Mouse (Mus musculus): ENCODE measurements at regions not wholly inside any gene's neighbourhood (a gene's known extent, or its start where the extent isn't known, plus 50 kb on each side); places are given as distances from the start of the nearest gene placed in this dataset.

DNA sequence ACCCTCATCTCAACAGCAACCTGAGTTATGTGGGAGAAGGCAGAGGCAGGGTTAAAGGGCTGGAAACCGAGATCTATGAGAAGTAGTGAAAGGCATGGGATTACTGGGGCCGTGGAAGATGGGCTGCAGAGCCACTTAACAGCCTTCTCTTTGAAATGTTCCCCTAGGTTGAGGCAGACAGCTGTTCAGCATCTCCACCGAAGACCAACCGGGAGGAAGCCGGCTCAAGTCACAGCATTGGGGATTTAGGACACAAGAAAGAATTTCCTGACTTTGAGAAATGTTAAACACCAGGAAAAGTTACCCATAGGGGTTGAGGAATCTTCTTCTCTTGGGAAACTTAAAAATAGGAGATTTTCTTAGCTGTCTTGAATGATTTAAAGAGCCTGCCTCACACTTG lies 283.4 kb upstream of the Pard3b start:
- H3K27me3 ChIP-seq = no peaks in the 10 kb centered on the region
- H3K4me1 ChIP-seq = 0 out of 2 replicates have a peak, but pooled peaks cover 7% of the 10 kb centered on the region
- no peak for ATAC-seq (ENCODE audit: borderline replicate concordance, extremely low read depth, low FRiP score, low TSS enrichment)
- no peak overlapping the region for H3K4me3 ChIP-seq
- no peaks in the 10 kb centered on the region for H3K36me3 ChIP-seq
- 44% methylated on average over 5 of the region's 5 CpGs for WGBS
- H3K4me2 ChIP-seq = no peak overlapping the region
- no peak overlapping the region for H3K27ac ChIP-seq
- H3K9me3 ChIP-seq = no peaks in the 10 kb centered on the region
- no peak overlapping the region for H3K9ac ChIP-seq

DNA sequence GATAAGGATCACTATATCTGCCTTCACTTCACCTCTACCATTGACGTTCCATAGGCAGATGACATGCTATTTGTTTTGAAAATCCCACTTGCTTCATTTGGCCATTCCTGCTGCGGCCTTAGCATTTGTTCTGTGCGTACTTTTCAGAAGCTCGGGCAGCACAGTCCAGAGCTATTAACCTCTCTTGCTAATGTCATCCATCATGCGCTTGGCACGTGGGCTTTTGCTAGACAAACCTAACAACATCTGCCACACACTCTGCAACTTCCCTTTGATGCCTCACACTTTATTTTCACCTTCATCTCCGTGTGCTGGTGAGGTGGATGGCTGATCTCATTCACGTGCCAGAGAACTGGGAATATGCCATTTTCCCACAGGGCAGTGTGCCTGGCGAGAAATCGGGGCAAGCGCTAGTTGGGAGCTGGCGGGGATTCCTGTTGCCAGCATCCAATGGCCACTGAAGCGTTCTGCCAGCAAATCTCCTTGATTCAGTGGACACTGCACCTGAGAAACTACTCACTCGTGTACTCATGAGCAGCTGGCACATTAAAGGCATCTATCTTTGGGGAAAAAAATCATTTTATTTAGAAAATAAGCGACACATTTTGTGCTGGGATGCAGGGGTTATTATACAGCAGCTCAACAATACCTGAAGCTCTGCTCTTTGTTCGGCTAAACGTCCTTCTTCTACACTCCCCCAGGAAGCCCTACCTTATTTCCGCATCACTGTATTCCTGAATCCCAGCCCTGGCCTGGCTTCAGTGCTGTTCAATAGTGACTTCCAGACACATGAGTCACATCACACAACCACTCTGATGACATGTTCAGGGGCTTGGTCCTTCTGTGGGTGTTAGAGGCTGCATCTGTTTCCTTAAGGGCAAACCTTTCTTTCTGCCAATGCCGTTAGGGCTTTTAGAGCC lies 279.4 kb upstream of the Pard3b start:
- H3K27ac ChIP-seq = no peak overlapping the region
- 51% methylated on average over 19 of the region's 19 CpGs for WGBS
- H3K9me3 ChIP-seq = no peaks in the 10 kb centered on the region
- H3K4me3 ChIP-seq = no peak overlapping the region
- H3K4me1 ChIP-seq = 0 out of 2 replicates have a peak, but pooled peaks cover 7% of the 10 kb centered on the region
- no peak overlapping the region for H3K4me2 ChIP-seq
- no peak for ATAC-seq (ENCODE audit: borderline replicate concordance, extremely low read depth, low FRiP score, low TSS enrichment)
- no peaks in the 10 kb centered on the region for H3K27me3 ChIP-seq
- H3K36me3 ChIP-seq = no peaks in the 10 kb centered on the region
- no peak overlapping the region for H3K9ac ChIP-seq

DNA sequence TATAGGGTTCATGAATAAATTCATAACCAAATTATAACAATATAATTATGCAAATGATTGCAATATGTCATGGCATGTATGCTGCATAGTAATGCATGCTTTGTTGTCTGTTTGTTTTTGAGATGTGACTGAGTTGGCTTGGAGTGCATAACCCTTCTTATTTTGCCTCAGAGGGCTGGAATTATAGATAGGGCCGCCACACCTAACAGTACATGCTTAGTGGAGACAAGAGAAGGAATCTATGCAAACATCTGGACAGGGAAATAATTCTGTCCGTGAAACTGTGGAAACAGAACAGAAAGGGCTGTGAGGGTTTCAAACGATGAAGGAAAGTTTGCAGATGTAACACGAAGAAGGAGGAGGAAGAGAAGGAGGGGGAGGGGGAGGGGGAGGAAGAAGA lies 266.0 kb upstream of the Pard3b start:
- Histone ChIP-seq H3K9me3 (no peaks in the 10 kb centered on the region), H3K9ac (no peak overlapping the region), H3K4me1 (peaks cover 7% of the 10 kb centered on the region), H3K27me3 (no peaks in the 10 kb centered on the region), H3K36me3 (no peaks in the 10 kb centered on the region), H3K27ac (no peak overlapping the region), H3K4me3 (no peak overlapping the region), H3K4me2 (no peak overlapping the region)
- no peak for ATAC-seq (ENCODE audit: borderline replicate concordance, extremely low read depth, low FRiP score, low TSS enrichment)
- 47% methylated on average over 4 of the region's 4 CpGs for WGBS

DNA sequence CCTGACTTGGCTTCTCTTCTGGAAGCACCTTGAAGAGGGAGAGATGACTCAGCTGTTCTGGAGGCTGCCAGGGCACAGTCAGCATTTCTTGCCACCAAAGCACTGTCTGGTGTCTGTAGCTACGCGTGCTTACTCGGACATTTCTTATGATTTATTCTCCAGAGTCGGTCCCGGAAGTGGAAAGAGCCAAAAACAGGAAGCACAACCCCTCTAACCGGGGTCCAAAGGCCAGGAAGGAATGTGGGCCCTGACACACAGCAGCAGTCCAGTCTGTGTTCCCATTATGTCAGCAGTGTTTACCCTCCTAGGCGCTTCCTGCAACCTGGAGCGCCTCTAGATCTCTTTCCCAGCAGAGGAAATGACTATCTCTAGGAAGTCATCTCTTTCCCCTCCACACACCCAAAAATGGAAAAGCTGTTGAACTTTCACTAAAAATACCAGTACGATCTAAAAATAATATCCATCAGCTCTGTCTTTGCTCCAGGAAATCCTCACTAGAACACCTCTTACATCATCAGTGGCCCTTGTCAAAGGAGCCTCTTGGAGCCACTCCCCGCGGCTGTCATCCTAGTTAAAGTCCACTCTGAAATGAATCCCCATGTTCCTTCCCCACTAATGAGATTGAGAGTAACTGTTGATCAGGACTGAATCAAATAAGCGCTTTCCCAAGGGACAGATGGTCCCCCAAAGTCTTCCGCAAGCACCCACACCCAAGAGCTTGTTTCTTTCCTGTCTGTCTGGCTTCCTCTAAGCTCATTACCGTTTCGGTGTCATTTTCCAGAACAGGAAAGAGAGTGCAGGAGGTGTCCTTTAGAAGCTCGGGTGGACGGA lies 264.7 kb upstream of the Pard3b start:
- H3K9me3 ChIP-seq = no peaks in the 10 kb centered on the region
- ATAC-seq (ENCODE audit: borderline replicate concordance, extremely low read depth, low FRiP score, low TSS enrichment) = peak; percentile 43; the same call in 1 of the 2 replicates
- no peaks in the 10 kb centered on the region for H3K36me3 ChIP-seq
- H3K4me2 ChIP-seq = peak overlapping the region; percentile 7; the same call in 1 of the 2 replicates
- peaks cover 7% of the 10 kb centered on the region for H3K4me1 ChIP-seq
- H3K9ac ChIP-seq = no peak overlapping the region
- 39% methylated on average over 17 of the region's 17 CpGs for WGBS
- no peaks in the 10 kb centered on the region for H3K27me3 ChIP-seq
- H3K4me3 ChIP-seq = no peak overlapping the region
- peak overlapping the region; percentile 31; the same call in 1 of the 2 replicates for H3K27ac ChIP-seq

DNA sequence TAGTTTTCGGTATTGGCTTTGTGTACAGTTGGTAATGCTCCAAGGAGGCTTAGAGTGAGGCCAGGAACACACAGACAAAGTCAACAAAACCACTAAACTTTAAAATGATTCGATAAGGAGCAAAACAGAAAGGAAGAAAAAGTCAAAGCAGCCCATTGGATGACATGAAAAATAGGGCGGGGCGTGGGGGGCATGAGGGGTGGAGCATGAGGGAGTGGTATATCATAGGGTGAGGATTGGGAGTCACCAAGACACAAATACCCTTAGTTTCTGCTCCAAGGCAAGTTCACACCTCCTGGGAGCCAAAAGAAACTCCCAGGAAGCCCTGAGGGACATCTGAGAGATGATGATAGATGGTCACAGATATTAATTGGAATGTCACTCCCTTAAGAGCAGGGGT lies 262.2 kb upstream of the Pard3b start:
- Histone ChIP-seq H3K4me1 (peaks cover 7% of the 10 kb centered on the region), H3K9ac (no peak overlapping the region), H3K4me3 (no peak overlapping the region), H3K9me3 (no peaks in the 10 kb centered on the region), H3K4me2 (peak overlapping the region; percentile 31; the same call in 1 of the 2 replicates), H3K27me3 (no peaks in the 10 kb centered on the region), H3K36me3 (no peaks in the 10 kb centered on the region), H3K27ac (no peak overlapping the region)
- no peak for ATAC-seq (ENCODE audit: borderline replicate concordance, extremely low read depth, low FRiP score, low TSS enrichment)
- WGBS = 34% methylated on average over 4 of the region's 4 CpGs

DNA sequence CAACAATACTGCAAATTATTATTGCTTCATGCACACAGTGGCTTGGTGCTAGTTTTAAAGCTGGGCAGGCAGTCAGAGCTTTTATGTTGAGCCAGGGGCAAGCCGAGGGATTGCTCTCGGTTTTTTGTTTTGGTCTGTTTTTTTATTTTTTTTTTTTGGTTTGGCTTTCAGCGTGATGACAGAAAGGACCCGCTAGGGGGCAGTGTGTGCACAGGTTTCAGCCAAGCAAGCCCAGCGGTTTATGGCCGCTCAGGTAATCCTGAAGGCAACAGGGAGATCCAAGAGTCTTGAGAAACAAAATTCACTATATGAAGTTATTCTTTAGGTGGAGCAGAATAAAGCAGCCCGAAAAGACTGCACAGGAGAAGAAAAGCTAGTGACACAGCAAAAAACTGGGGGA lies 261.6 kb upstream of the Pard3b start:
- no peaks in the 10 kb centered on the region for H3K9me3 ChIP-seq
- H3K27ac ChIP-seq = no peak overlapping the region
- H3K4me3 ChIP-seq = no peak overlapping the region
- 3% methylated on average over 7 of the region's 7 CpGs for WGBS
- H3K9ac ChIP-seq = no peak overlapping the region
- H3K4me2 ChIP-seq = peak overlapping the region; percentile 31
- H3K36me3 ChIP-seq = no peaks in the 10 kb centered on the region
- peaks cover 7% of the 10 kb centered on the region for H3K4me1 ChIP-seq
- no peak for ATAC-seq (ENCODE audit: borderline replicate concordance, extremely low read depth, low FRiP score, low TSS enrichment)
- no peaks in the 10 kb centered on the region for H3K27me3 ChIP-seq

DNA sequence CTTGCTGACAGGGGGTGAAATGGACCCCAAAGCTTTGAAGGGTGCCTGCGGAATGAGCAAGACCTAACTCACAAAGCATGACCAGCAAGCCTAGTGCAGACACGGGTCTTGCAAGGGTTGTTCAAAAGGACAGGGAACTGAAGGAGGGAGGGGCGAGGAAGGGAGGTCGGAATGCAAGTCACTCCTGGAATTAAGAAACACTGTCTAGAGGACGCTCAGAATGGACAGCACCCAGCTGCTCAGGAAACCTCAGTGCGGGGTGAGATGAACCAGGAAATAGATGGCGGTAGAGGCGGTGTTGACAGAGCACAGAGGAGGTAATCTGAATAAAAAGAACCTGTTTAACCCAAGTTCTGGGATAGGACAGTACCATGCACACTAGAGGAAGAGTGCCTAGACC lies 260.4 kb upstream of the Pard3b start:
- no peak overlapping the region for H3K4me3 ChIP-seq
- no peak overlapping the region for H3K9ac ChIP-seq
- H3K36me3 ChIP-seq = no peaks in the 10 kb centered on the region
- H3K4me1 ChIP-seq = peaks cover 7% of the 10 kb centered on the region
- 34% methylated on average over 8 of the region's 8 CpGs for WGBS
- peak; percentile 29; the same call in 1 of the 2 replicates for ATAC-seq (ENCODE audit: borderline replicate concordance, extremely low read depth, low FRiP score, low TSS enrichment)
- no peaks in the 10 kb centered on the region for H3K27me3 ChIP-seq
- no peaks in the 10 kb centered on the region for H3K9me3 ChIP-seq
- H3K4me2 ChIP-seq = no peak overlapping the region
- no peak overlapping the region for H3K27ac ChIP-seq

DNA sequence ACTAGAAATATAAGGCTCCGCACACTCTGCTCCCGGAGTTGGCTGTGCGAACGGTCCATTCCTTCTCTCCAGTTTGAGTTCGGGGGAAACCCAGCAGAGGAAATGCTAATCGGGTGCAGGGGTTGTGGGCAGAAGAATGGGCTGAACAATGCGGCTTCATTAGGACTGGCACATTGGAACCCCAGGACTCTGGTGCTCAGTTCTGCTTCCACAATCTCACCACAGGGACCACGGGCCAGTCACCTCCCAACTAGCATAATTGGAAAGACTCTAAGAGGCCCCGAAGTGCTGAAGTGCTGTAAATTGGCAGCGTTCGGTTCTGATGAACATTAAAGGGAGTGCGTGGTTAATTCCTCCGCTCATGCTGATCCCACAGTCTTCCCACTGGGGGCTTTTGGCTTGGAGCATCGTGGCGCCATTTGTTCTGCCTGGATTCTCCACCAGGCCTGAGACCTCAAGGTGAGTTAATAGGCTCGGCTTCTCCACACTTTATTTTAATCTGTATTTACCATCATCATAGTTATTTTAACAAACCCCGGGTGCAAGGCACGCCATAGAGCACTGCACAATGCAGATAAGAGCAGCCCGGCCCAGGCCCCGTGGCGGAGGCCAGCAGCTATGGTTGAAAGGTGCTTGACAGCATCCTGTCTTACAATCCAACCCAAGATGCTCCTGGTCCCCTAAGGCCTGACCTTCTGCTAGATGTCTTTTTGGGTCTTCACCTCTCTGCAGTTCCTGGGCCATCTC lies 258.7 kb upstream of the Pard3b start:
- WGBS = 89% methylated on average over 21 of the region's 21 CpGs
- no peak for ATAC-seq (ENCODE audit: borderline replicate concordance, extremely low read depth, low FRiP score, low TSS enrichment)

DNA sequence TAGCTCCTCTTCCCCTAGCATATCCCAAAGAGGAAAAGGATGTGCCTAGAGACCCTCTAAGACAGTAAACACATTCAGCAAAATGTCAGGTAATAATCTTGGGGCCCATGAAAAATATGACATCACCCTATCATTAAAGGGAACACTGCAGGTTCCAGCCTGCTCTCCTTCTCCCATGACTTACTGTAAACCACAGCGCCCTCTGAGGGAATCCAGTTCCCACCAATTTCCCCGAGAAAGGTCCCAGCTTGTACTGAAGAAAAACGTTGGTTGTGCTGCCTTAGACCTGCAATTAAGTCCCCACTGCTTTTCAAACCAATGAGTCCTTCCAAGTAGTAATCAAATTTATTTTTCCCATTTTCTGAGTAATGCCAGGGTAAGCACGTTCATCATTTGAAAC lies 251.0 kb upstream of the Pard3b start:
- Histone ChIP-seq H3K4me1 (no peaks in the 10 kb centered on the region), H3K4me2 (no peak overlapping the region), H3K9me3 (no peaks in the 10 kb centered on the region), H3K9ac (no peak overlapping the region), H3K4me3 (no peak overlapping the region), H3K27ac (no peak overlapping the region), H3K27me3 (no peaks in the 10 kb centered on the region), H3K36me3 (no peaks in the 10 kb centered on the region)
- WGBS = 35% methylated on average over 4 of the region's 4 CpGs
- no peak for ATAC-seq (ENCODE audit: borderline replicate concordance, extremely low read depth, low FRiP score, low TSS enrichment)

More for the DNA sequence above, 258.7 kb upstream of the Pard3b start:
- Histone ChIP-seq H3K27ac (no peak overlapping the region), H3K27me3 (no peaks in the 10 kb centered on the region), H3K4me1 (peaks cover 7% of the 10 kb centered on the region), H3K4me2 (no peak overlapping the region), H3K4me3 (no peak overlapping the region), H3K36me3 (no peaks in the 10 kb centered on the region), H3K9me3 (no peaks in the 10 kb centered on the region), H3K9ac (no peak overlapping the region)

DNA sequence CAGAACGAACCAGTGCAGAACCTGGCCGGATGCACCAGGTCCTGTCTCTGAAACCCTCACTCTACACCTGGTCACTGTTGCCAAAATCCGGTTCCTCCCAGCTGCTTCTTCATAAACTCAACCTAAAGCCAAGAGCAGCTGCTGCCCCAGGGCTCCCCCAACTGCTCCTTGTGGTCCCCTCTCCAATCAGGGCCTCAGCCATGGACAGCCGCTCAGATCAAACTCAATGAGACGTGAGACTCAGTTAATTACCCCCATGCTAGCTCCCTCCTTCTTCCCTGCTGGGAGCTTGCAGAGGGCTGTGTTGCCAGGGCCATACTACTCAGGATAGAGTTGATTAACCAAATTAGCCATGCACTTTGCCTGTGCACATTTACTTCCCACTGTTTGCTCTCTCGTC lies 240.8 kb upstream of the Pard3b start:
- Histone ChIP-seq H3K27me3 (no peaks in the 10 kb centered on the region), H3K4me2 (no peak overlapping the region), H3K36me3 (no peaks in the 10 kb centered on the region), H3K9ac (no peak overlapping the region), H3K27ac (no peak overlapping the region), H3K9me3 (no peaks in the 10 kb centered on the region), H3K4me1 (no peaks in the 10 kb centered on the region), H3K4me3 (no peak overlapping the region)
- no peak for ATAC-seq (ENCODE audit: borderline replicate concordance, extremely low read depth, low FRiP score, low TSS enrichment)
- 59% methylated on average over 6 of the region's 6 CpGs for WGBS

DNA sequence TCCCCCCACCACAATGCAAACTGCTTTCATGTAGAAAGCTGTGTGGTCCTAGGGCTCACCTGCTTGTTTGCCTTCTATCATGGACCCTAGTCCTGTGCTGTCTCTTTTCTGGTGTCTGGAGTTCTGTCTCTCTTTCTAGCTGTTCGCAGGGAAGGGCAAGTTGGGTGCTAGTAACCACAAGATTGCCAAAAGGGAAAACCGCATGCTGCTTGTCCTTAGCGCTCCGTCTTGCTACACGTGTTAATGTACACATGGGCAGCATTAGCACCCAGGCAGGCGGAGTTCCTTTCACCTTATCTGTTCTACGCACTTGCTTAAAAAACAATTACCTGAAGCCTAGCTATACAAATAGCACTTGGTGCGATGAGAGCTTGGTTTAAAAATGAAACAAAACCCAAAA lies 236.3 kb upstream of the Pard3b start:
- H3K9ac ChIP-seq = no peak overlapping the region
- peak overlapping the region; percentile 43 for H3K4me2 ChIP-seq
- peak overlapping the region; percentile 9; the same call in 1 of the 2 replicates for H3K4me3 ChIP-seq
- H3K27me3 ChIP-seq = no peaks in the 10 kb centered on the region
- no peak for ATAC-seq (ENCODE audit: borderline replicate concordance, extremely low read depth, low FRiP score, low TSS enrichment)
- H3K4me1 ChIP-seq = no peaks in the 10 kb centered on the region
- H3K36me3 ChIP-seq = no peaks in the 10 kb centered on the region
- no peaks in the 10 kb centered on the region for H3K9me3 ChIP-seq
- H3K27ac ChIP-seq = no peak overlapping the region
- WGBS = 31% methylated on average over 8 of the region's 8 CpGs

Data from lung, embryonic 15.5 days (tissue).